Mouse (Mus musculus) urinary bladder, adult 2 months (tissue): ENCODE data around the gene Braf. TPM values are rescaled to one million over a fixed set of nuclear protein-coding genes. Genes with fewer than 3 reads are reported as not detected.
A peak's percentile ranks its signal among the peaks of the same experiment; 100 is the strongest.
"Not testable (repeated sequence)": the region's sequence is repeated elsewhere in the genome, so short reads cannot be mapped to it uniquely, and the experiment has no call there.

Experiments used
- DNase-seq: peaks from one replicate; pipeline ENCODE4 v3.0.0; 2022; ENCODE audit warnings: low spot score
- polyA plus RNA-seq: library from polyadenylated mRNA; depleted of rRNA; stranded (reverse); fragments of >200 nt; gene quantifications from 2 replicates; pipeline ENCODE4 v1.2.3, GENCODE M21; 2012; rRNA removed

Braf gene
- polyA plus RNA-seq, result 22.1 and 24.6 TPM in 2 replicates

GRCm38 (mm10) chr6:39724866-39725711 is at the start of gene Braf:
Braf (minus strand) TSS chr6:39725463.
- peak; percentile 80 for DNase-seq

DNA sequence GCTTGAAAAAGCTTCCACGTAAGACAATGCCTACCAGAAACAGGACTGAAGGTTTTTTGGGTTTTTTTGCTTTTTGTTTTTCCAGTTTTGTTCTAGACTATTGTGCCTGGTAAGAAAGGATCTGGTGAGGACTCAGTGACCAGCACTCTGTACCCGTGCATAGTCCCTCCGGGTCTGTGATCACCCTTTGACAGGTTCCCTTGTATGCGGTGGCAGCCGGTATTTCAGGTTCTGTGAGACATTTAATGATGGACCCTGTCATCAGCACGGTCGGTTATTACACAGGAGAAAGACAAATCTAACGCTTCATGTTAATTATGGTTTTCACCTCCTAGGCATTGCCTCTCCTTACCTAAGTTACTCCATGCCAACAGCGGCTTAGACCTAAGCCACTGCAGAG is 49.8 kb upstream of the Braf start:
- DNase-seq, result no peak

DNA sequence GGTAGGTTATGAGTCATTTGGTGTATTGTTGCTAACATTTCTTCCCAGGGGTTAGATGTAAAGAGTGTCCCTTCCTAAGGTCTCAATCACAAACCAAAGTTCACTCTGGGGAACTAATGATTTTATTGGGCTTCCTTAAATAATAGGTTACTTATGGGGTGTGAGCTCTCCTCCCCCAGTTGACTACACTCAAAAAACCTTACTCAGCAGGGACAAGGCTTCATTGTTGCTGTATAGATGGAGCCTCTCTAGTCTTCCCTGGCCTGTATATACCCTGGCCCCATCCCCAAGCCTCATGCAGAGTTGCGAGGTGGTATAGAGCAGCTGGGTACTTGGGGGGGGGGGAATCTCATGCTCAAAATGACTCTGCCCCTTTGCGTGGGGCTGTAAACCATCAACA is 32.0 kb upstream of the Braf start:
- no peak for DNase-seq

- no peak for DNase-seq
These were observed 24.6 kb upstream of the Braf start for GRCm38 (mm10) chr6:39749881-39750280.

GRCm38 (mm10) chr6:39747094-39747493 is 21.8 kb upstream of the Braf start:
- DNase-seq, result no peak

GRCm38 (mm10) chr6:39745456-39745855 is 20.2 kb upstream of the Braf start:
- no peak for DNase-seq

DNA sequence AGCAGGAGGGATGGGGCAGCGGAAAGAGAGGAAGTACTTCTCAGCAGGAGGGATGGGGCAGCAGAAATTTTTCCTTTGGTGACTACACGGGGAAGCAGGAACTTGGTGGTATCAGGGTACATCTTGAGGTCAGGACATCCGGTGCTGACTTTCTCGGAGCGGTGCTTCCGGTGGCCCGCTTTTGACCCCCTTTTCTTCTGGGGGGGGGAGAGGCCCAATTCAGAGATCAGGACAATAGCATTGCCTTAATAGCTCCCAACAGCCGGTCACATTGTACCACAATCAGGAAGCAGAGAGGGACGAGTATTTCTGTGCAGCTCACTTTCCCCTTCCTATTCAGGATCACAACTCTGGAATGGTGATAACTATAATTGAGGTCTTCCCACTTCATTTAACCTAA is 14.4 kb upstream of the Braf start:
- DNase-seq, result not testable (repeated sequence)

DNA sequence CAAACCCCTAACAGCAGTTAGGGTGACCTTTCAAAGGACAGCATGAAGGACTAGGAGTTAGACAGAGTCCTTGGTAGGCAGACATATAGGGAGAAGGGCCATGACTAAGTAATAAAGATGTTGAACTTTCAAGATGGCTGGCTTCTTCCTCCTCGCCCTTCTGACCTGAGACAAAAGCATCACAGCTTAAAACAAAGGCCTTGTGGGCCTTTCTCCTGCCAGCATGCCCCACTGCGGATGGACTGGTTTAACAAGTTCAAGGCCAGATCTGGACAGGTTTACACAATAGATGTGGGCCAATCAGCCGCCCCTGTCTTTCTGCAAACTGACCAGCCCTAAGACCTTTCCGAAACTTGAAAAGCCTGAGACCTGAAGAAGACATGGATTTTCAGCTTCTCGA is 2.8 kb upstream of the Braf start:
- DNase-seq, result no peak

DNA sequence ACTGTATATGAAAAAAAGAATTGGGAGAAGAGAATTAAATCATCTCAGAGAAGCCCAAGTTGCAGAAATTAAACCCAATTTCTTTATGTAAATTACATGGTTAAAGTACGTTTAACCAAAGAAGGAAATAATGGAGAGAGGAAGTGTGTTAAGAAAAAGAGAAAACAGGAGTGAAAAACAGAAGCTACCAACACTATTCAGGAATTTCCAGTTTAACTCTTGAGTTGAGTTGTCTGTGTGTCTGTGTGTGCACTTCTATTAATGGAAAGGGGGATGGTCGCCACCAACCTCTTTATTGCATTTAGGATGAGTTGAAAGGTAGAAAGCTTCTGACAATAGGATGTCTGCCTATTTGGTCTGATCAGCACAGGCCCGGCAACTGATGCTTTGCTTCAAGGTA is 886 bp upstream of the Braf start:
- no peak for DNase-seq

DNA sequence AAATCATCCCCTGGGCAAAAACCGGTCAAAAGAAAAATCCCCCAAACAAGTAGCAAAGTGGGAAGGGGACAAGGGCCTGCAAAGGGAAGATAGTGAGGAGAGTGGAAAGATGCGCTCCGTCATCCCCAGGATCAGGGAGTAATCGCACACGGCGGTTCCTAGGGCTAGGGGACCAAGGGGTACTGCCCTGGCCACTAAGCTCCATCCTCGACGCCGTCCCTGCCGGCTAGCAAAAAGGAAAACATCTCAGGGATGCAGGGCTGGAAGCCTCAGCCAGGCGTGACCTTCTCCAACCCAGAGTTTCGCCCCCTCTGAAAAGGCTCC is 759 bp downstream of the Braf start:
- no peak for DNase-seq

GRCm38 (mm10) chr6:39724071-39724470 is 1.2 kb downstream of the Braf start:
- no peak for DNase-seq

DNA sequence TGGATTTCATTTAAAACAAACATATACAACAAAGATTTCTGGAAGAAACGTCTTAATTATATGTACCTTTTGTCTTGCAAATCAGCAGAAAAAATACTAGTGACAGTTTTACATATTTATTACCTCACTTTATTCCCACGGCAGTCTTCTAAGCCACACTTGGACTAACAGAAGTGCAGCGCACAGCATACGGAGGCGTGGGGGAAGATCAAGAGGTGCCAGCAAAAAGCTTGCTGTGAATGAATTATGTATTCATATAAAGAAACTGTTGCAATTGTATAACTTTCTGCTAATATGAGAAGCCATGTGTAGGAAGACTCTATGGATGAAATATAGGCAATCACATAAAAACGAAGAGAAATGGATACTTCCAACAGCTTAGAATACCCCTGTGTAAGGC is 6.7 kb downstream of the Braf start:
- DNase-seq, result no peak

- DNase-seq, result no peak
These were observed 8.2 kb downstream of the Braf start for GRCm38 (mm10) chr6:39717049-39717448.

DNA sequence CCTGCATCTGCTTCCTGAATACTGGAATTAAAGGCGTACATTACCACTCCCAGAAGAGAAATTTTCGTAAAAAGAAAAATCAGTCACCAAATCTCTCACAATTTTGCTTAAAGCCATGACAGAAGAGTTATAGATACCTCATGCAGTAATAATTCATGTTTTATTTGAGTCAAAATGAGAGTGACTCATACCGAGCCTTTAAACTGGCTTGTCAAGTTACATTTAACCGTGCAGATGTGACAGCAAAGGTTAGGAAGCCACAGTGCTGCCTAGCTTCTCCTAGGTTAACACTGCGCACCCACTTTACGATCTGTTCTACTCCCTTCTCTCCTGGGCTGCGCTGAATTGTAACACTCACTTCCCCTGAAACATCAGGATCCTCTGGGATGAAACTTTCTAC is 10.9 kb downstream of the Braf start:
- DNase-seq, result no peak

- DNase-seq, result no peak
These were observed 11.9 kb downstream of the Braf start for GRCm38 (mm10) chr6:39713399-39713798.

GRCm38 (mm10) chr6:39705625-39706024 is 19.6 kb downstream of the Braf start:
- no peak for DNase-seq

DNA sequence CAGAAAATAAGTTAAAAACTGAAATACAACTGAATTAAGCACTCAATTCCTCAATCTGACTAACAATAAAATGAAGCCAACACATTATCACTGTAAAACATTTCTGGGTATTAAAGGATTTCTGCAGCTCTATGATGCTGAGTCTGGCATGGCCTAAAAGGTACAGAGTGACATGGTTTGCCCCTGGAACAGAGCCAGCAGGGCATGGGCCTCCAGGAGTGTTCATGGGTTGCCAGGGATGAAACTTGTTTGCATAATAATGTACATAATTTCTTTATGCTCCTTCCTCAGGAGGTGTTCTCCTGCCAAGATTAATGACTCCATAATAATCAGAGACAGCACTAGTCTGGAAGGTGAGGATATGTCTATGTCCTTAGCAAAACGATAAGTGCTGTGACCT is 32.1 kb downstream of the Braf start:
- DNase-seq, result no peak

GRCm38 (mm10) chr6:39686839-39687238 is 38.4 kb downstream of the Braf start:
- not testable (repeated sequence) for DNase-seq

GRCm38 (mm10) chr6:39681795-39682194 is 43.5 kb downstream of the Braf start:
- DNase-seq, result no peak

- DNase-seq, result no peak
These were observed 44.7 kb downstream of the Braf start for GRCm38 (mm10) chr6:39680524-39680923.

GRCm38 (mm10) chr6:39678241-39678640 is 47.0 kb downstream of the Braf start:
- DNase-seq, result no peak

GRCm38 (mm10) chr6:39675081-39675480 is 50.2 kb downstream of the Braf start:
- no peak for DNase-seq

- DNase-seq, result no peak
These were observed 114.0 kb downstream of the Braf start for GRCm38 (mm10) chr6:39611296-39611695.

DNA sequence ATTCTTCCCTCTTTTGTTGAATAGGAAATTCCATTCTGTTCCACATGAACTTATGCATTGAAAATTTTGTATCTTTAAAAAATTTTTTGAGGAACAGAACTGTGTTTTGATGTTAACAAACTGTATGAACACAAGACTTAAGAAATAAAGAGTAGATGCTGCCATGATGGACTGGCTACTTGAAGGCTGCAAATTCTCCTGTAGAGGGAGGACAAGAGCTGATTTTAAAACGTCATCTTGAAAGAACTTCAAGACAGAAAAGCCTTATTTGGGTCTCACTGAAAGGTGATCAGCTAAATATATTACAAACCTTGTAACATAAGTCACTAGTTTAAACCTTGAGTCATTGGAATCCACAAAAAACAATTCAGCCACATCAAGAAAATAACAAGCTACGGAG is 115.1 kb downstream of the Braf start:
- DNase-seq, result no peak
